Mouse (Mus musculus) ES-Bruce4 (cell line): ENCODE data around the gene Abce1. TPM values are rescaled to one million over a fixed set of nuclear protein-coding genes. Genes with fewer than 3 reads are reported as not detected.
"Not testable (repeated sequence)": the region's sequence is repeated elsewhere in the genome, so short reads cannot be mapped to it uniquely, and the experiment has no call there.

Experiments
- H3K27ac ChIP-seq: 2 replicates; pipeline ENCODE4 v1.5.1; 2012; ENCODE audit warnings: low read length, inconsistent platforms; ENCODE audit not compliant: insufficient read depth
- H3K27me3 ChIP-seq: 2 replicates; pipeline ENCODE4 v1.6.1; 2012; ENCODE audit warnings: mild to moderate bottlenecking, low read length, inconsistent platforms; ENCODE audit not compliant: control insufficient read depth, poor library complexity, insufficient read depth, severe bottlenecking
- H3K36me3 ChIP-seq: 2 replicates; pipeline ENCODE4 v1.6.1; 2012; ENCODE audit warnings: inconsistent platforms, mild to moderate bottlenecking, low read length, moderate library complexity; ENCODE audit not compliant: control insufficient read depth, poor library complexity, insufficient read depth, severe bottlenecking
- H3K4me1 ChIP-seq: one replicate; pipeline ENCODE4 v1.8.1; 2011; ENCODE audit warnings: low read length; ENCODE audit not compliant: control insufficient read depth, insufficient read depth
- H3K4me3 ChIP-seq: 2 replicates; pipeline ENCODE4 v1.5.1; 2011; ENCODE audit warnings: low read depth, mild to moderate bottlenecking, low read length
- H3K9ac ChIP-seq: 2 replicates; pipeline ENCODE4 v1.6.1; 2012; ENCODE audit warnings: low read depth, mild to moderate bottlenecking, inconsistent platforms; ENCODE audit not compliant: poor library complexity, severe bottlenecking
- H3K9me3 ChIP-seq: replicated peaks from 2 replicates; pipeline ENCODE4 v1.6.1; 2012; ENCODE audit warnings: mild to moderate bottlenecking, low read length, inconsistent platforms; ENCODE audit not compliant: control insufficient read depth, poor library complexity, insufficient read depth, severe bottlenecking
- CTCF ChIP-seq: IDR thresholded peaks from one replicate; pipeline ENCODE4 v1.8.1; 2011; ENCODE audit warnings: low read depth, low read length
- EP300 ChIP-seq: IDR thresholded peaks from 2 replicates; pipeline ENCODE4 v1.6.1; 2011; ENCODE audit warnings: low read depth, low read length; ENCODE audit not compliant: insufficient read depth
- POLR2A ChIP-seq: IDR thresholded peaks from one replicate; pipeline ENCODE4 v1.8.1; 2011; ENCODE audit warnings: low read length; ENCODE audit not compliant: insufficient read depth
- polyA plus RNA-seq: library from polyadenylated mRNA; stranded (reverse); fragments of >200 nt; gene quantifications from 2 replicates; pipeline ENCODE4 v1.2.4, GENCODE M21; 2011; ENCODE audit warnings: low read depth; ENCODE audit not compliant: missing spikeins, insufficient read depth, insufficient read length

Abce1 gene
- polyA plus RNA-seq, 1 experiment, result 348 TPM

DNA sequence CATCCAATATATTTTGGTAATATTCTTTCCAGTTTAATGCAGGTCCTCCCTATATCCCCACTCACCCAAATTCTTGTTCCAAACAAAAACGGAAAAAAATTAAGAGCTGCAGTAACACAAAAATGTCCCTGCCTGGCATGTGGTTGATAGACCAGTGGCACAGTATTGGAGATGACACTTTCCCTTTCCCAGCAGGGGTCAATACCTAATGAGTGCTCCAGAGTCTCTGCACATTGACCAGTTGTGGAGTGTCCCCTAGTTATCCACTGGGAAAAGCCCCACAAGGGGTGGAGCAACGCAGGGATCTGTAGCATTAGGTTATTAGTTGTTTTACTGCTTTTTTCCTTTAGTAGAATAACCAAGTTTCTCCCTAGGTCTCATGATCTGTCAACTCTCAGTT lies 30.6 kb downstream of the Abce1 start:
- TF ChIP-seq EP300, result no peak
- no peak for TF ChIP-seq POLR2A
- TF ChIP-seq CTCF, result no peak
- Histone ChIP-seq H3K27me3 (no peaks in the 10 kb centered on the region), H3K9ac (peak overlapping the region; percentile 40; the same call in 1 of the 2 replicates), H3K36me3 (peaks cover 40% of the 10 kb centered on the region), H3K9me3 (no peaks in the 10 kb centered on the region), H3K27ac (no peak overlapping the region), H3K4me3 (no peak overlapping the region), H3K4me1 (peaks cover 3% of the 10 kb centered on the region)

DNA sequence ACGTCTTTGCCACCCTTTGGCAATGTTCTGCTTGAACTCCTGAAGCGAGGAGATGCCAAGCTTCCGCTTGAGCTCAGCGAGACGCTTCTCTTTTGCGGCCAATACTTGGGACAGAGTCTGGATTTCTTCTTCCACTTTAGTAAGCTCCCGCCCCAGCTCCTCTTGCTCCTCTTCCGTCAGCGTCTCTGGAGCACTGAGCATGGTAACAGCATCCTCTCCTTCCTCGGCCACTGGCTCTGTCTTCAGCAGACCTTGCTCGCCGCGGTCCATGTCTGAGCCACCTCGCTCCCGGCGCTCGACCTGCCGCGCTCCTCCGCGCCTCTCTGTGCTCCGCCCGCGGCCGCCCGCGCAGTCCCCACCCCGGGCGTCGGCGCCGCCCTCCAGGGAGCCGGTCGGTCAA lies 31.0 kb downstream of the Abce1 start:
- H3K9ac ChIP-seq, result peak overlapping the region; percentile 40; the same call in 1 of the 2 replicates
- H3K27ac ChIP-seq, result no peak overlapping the region
- H3K4me1 ChIP-seq, result peaks cover 3% of the 10 kb centered on the region
- H3K36me3 ChIP-seq, result peaks cover 37% of the 10 kb centered on the region
- TF ChIP-seq POLR2A (no peak), EP300 (no peak), CTCF (no peak)
- H3K9me3 ChIP-seq, result no peaks in the 10 kb centered on the region
- no peaks in the 10 kb centered on the region for H3K27me3 ChIP-seq
- H3K4me3 ChIP-seq, result peak overlapping the region; percentile 82

DNA sequence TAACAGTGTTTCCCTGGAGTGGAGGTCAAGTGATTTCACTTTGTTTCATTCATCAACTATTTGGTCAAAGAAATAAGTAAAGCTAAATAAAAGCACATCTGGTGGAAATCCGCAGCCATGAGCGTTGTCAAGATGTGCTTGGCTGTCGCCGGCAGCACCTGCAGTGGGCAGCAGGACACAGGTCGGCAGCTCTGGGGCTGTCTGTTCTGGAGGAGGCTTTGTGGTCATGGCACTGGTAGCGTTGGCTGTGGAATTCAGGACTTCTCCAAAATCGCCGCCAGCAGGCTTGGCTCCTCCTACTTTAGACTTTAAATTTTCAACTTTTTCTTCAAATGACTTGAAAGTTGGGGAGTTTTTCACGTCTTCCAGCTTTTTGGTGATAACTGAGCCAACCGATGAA lies 31.5 kb downstream of the Abce1 start:
- peak overlapping the region; percentile 40; the same call in 1 of the 2 replicates for H3K9ac ChIP-seq
- H3K27me3 ChIP-seq, H3K4me1 ChIP-seq, H3K9me3 ChIP-seq, H3K27ac ChIP-seq: not testable (repeated sequence)
- H3K4me3 ChIP-seq, result peak overlapping the region; percentile 82
- H3K36me3 ChIP-seq, result peaks cover 35% of the 10 kb centered on the region

DNA sequence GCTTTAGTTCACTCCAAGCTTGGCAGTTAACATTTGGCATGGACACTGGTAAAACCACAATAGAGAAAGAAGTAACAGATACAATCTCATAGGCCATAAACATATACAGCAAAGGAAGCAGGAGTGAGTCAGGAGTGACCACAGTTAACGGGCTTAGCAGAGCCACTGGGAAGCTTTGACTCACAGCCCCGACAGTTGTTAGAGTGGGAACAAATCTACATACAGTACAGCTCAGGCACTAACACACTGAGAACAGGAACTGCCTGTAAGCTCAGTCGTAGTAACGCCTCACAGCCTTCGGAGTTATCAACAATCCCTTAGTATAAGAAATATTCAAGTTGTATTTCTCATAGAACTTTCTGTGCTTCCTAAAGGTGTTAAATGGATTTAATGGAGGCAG lies 32.5 kb downstream of the Abce1 start:
- H3K9me3 ChIP-seq, result no peaks in the 10 kb centered on the region
- no peak overlapping the region for H3K27ac ChIP-seq
- no peak for TF ChIP-seq EP300
- TF ChIP-seq CTCF, result no peak
- no peak for TF ChIP-seq POLR2A
- H3K27me3 ChIP-seq, result no peaks in the 10 kb centered on the region
- H3K4me1 ChIP-seq, result peaks cover 3% of the 10 kb centered on the region
- no peak overlapping the region for H3K4me3 ChIP-seq
- H3K36me3 ChIP-seq, result peaks cover 34% of the 10 kb centered on the region
- H3K9ac ChIP-seq, result no peak overlapping the region

DNA sequence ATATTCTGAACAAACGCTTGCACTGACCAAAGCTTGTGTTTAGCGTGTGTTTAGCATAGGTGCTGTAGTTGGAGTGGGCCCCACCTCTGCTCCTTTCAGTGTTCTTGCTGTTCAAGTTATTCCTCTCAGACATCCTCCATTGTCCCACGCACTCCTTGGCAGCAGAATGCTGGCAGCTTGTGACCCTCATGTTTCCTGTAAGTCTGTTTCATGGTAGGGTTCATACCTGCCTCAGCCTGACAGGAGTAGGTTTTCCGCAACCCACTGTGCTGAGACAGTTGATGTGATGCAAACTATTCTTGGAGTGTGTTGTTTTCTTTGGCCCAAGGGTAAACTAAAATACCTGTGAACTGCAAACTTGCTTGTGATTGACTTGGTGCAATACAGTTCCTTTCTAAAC lies 35.1 kb downstream of the Abce1 start:
- Histone ChIP-seq H3K36me3 (peaks cover 42% of the 10 kb centered on the region), H3K4me3 (no peak overlapping the region), H3K4me1 (peaks cover 3% of the 10 kb centered on the region), H3K27ac (no peak overlapping the region), H3K27me3 (no peaks in the 10 kb centered on the region), H3K9ac (no peak overlapping the region), H3K9me3 (no peaks in the 10 kb centered on the region)
- TF ChIP-seq EP300 (no peak), POLR2A (no peak), CTCF (no peak)

DNA sequence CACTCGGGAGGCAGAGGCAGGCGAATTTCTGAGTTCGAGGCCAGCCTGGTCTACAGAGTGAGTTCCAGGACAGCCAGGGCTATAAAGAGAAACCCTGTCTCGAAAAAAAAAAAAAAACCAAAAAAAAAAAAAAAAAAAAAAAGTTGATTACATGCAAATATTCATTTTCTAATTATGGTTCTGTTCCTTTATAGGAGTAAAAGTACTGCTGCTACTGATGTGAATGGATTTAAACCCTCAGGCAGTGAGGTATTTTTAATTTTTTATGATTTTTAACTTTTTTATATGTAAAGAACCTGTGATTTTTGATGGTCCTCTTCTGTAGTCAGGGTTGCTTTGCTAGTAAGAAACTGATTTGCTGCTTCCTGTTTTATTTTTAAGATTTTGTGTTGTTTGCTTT lies 52.8 kb downstream of the Abce1 start:
- not testable (repeated sequence) for H3K27ac ChIP-seq, H3K4me1 ChIP-seq, H3K4me3 ChIP-seq, H3K9me3 ChIP-seq, H3K27me3 ChIP-seq, H3K9ac ChIP-seq
- H3K36me3 ChIP-seq, result peaks cover 79% of the 10 kb centered on the region

DNA sequence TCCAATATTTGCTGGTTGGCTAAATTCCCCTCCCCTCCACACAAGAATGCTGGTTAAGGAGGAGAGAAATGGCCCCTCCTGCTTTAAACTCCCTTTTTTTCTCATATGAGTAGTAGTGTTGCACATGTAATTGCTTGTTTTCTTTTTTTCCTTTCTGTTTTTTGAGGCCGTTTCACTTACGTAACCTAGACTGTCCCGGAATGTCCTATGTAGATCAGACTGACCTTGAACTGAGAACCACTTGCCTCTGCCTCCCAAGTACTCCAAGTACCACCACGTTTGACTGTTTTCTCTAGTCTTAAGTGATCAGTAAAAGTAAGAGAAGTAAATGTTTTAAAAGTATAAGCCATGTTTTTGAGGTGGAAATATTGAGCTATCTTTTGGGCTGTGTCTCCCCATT lies 57.8 kb downstream of the Abce1 start:
- H3K9me3 ChIP-seq, result no peaks in the 10 kb centered on the region
- TF ChIP-seq CTCF (no peak), EP300 (no peak), POLR2A (no peak)
- no peak overlapping the region; the same call in 1 of the 2 replicates for H3K27ac ChIP-seq
- H3K4me1 ChIP-seq, result no peaks in the 10 kb centered on the region
- no peaks in the 10 kb centered on the region for H3K27me3 ChIP-seq
- H3K36me3 ChIP-seq, result peaks cover 56% of the 10 kb centered on the region
- no peak overlapping the region for H3K9ac ChIP-seq
- H3K4me3 ChIP-seq, result no peak overlapping the region
